Mouse (Mus musculus): ENCODE data around the gene Fry.

The Fry gene

GRCm38 (mm10) chr5:150206749-150207148, 88.3 kb downstream of the Fry start:
- in situ Hi-C loops (cut with MboI; ENCODE audit: unreplicated experiment in 2 of 2), result no loop called here

GRCm38 (mm10) chr5:150207596-150207995, 89.2 kb downstream of the Fry start:
- in situ Hi-C loops (cut with MboI; ENCODE audit: unreplicated experiment in 2 of 2), result no loop called here

GRCm38 (mm10) chr5:150208009-150208408, 89.6 kb downstream of the Fry start:
- in situ Hi-C loops (cut with MboI; ENCODE audit: unreplicated experiment in 2 of 2), result no loop called here

GRCm38 (mm10) chr5:150214081-150214480, 95.6 kb downstream of the Fry start:
- in situ Hi-C loops (cut with MboI; ENCODE audit: unreplicated experiment in 2 of 2), result no loop called here

GRCm38 (mm10) chr5:150216066-150216465, 97.6 kb downstream of the Fry start:
- in situ Hi-C loops (cut with MboI; ENCODE audit: unreplicated experiment in 2 of 2), result no loop called here

GRCm38 (mm10) chr5:150219457-150219856, 101.0 kb downstream of the Fry start:
- in situ Hi-C loops (cut with MboI; ENCODE audit: unreplicated experiment in 2 of 2), result no loop called here

- in situ Hi-C loops (cut with MboI; ENCODE audit: unreplicated experiment in 2 of 2), result no loop called here
Observed at GRCm38 (mm10) chr5:150220333-150220732, 101.9 kb downstream of the Fry start.

- in situ Hi-C loops (cut with MboI; ENCODE audit: unreplicated experiment in 2 of 2), result no loop called here
Observed at GRCm38 (mm10) chr5:150221806-150222205, 103.4 kb downstream of the Fry start.

- in situ Hi-C loops (cut with MboI; ENCODE audit: unreplicated experiment in 2 of 2), result no loop called here
Observed at GRCm38 (mm10) chr5:150223546-150224239, 105.2 kb downstream of the Fry start.

GRCm38 (mm10) chr5:150229086-150229485, 110.6 kb downstream of the Fry start:
- in situ Hi-C loops (cut with MboI; ENCODE audit: unreplicated experiment in 2 of 2), result no loop called here

GRCm38 (mm10) chr5:150229776-150230175, 111.3 kb downstream of the Fry start:
- in situ Hi-C loops (cut with MboI; ENCODE audit: unreplicated experiment in 2 of 2), result loop anchor here in 1 of 2 experiments (10.0 kb wide), 1 partner anchor 195 kb away; no protein-coding TSS in a partner anchor

- in situ Hi-C loops (cut with MboI; ENCODE audit: unreplicated experiment in 2 of 2), result loop anchor here in 1 of 2 experiments (10.0 kb wide), 1 partner anchor 192 kb away; no protein-coding TSS in a partner anchor
Observed at GRCm38 (mm10) chr5:150232159-150233150, 114.0 kb downstream of the Fry start.

GRCm38 (mm10) chr5:150233154-150233886, 114.9 kb downstream of the Fry start:
- in situ Hi-C loops (cut with MboI; ENCODE audit: unreplicated experiment in 2 of 2), result loop anchor here in 1 of 2 experiments (10.0 kb wide), 1 partner anchor 191 kb away; no protein-coding TSS in a partner anchor

- in situ Hi-C loops (cut with MboI; ENCODE audit: unreplicated experiment in 2 of 2), result loop anchor here in 1 of 2 experiments (10.0 kb wide), 1 partner anchor 189 kb away; no protein-coding TSS in a partner anchor
Observed at GRCm38 (mm10) chr5:150235931-150236330, 117.5 kb downstream of the Fry start.

GRCm38 (mm10) chr5:150236597-150236996, 118.2 kb downstream of the Fry start:
- in situ Hi-C loops (cut with MboI; ENCODE audit: unreplicated experiment in 2 of 2), result loop anchor here in 1 of 2 experiments (10.0 kb wide), 1 partner anchor 188 kb away; no protein-coding TSS in a partner anchor

GRCm38 (mm10) chr5:150241638-150242037, 123.2 kb downstream of the Fry start:
- in situ Hi-C loops (cut with MboI; ENCODE audit: unreplicated experiment in 2 of 2), result no loop called here

GRCm38 (mm10) chr5:150246737-150247136, 128.3 kb downstream of the Fry start:
- in situ Hi-C loops (cut with MboI; ENCODE audit: unreplicated experiment in 2 of 2), result no loop called here

GRCm38 (mm10) chr5:150257764-150258163, 139.3 kb downstream of the Fry start:
- in situ Hi-C loops (cut with MboI; ENCODE audit: unreplicated experiment in 2 of 2), result no loop called here

GRCm38 (mm10) chr5:150259191-150260053, 141.0 kb downstream of the Fry start:
- in situ Hi-C loops (cut with MboI; ENCODE audit: unreplicated experiment in 2 of 2), result no loop called here

- in situ Hi-C loops (cut with MboI; ENCODE audit: unreplicated experiment in 2 of 2), result no loop called here
Observed at GRCm38 (mm10) chr5:150260054-150260386, 141.6 kb downstream of the Fry start.

Measured in v-Abl transformed pro-B cells (cell line).